Mouse (Mus musculus) cerebellum, adult 11 months (tissue): ENCODE measurements around the gene Clec10a.
A peak's percentile ranks its signal among the peaks of the same experiment; 100 is the strongest.
"Not testable (repeated sequence)": the region's sequence is repeated elsewhere in the genome, so short reads cannot be mapped to it uniquely, and the experiment has no call there.

Experiments used
- DNase-seq: peaks from one replicate; pipeline ENCODE4 v3.0.0; 2022

Gene Clec10a

DNA sequence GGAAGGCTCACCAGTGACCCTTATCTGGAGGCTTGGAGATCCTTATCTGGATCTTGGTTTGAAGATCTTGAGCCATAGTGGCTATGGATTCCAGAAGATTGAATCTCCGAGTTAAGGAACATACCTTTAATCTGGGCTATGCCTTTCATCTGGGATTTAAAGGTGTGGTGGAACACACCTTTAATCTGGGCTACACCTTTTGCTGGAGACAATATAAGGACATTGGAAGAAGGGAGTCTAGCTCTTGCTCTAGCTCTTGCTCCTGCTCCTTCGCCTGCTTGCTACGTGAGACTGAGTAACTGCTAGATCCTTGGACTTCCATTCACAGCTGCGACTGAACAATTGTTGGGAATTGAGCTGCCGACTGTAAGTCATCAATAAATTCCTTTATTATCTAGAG is at the start of gene Clec10a:
TSS of gene Clec10a (plus strand) at position 301 of the 400 bp plus-strand sequence.
- not testable (repeated sequence) for DNase-seq

DNA sequence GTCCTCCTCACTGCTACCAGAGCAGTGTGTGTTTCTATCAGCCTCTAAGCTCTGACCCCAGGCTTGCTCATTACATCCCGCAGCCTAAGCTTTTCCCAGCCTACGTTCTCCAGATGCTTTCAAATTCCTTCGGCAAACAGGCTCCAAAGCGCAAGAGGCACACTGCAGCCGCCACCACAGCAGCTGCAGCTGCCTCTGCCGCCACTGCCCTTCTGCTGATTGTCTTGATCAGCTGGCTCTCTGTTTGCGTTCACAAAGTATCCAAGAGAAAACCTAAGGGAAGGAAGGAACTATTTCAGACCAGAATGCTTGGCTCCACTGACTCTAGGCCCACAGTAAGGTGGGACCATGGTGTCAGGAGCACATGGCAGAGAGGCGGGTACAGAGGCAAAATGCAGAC is 48.9 kb upstream of the Clec10a start:
- no peak for DNase-seq

DNA sequence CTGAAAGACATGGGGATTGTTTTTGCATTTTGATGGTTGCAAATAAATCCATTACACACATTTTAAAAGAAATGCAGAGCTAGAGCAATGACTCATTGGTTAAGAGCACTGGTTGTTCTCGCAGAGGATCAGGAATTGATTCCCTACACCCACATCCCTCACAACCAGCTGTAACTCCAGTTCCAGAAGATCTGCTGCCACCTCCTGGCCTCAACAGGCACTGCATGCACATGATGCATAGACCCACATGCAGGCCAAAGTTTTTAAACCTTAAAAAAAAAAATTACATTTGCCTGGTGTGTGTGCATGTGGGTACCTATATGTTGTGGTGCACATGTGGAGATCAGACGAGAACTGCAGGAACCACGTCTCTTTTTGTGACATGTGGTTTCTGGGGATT is 45.9 kb upstream of the Clec10a start:
- DNase-seq, result no peak

DNA sequence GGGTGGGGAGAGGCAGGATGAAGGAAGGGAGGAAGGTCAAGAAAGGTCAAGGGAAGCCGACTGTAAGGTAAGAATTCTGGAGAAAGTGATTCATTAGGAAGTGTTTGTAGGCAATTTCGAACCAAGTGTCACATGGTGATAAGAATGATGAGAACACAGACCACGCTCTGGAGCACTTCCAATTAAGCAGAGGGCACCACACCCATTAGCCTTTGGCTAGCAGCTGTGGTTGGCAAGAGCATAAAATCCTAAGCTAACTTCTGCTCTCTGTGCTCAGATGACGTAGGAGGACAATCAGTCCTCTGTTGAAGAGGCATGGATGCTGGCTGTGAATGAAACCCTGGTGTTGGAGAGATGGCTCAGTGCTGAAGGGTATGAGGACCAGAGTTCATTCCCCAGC is 41.4 kb upstream of the Clec10a start:
- DNase-seq, result no peak

DNA sequence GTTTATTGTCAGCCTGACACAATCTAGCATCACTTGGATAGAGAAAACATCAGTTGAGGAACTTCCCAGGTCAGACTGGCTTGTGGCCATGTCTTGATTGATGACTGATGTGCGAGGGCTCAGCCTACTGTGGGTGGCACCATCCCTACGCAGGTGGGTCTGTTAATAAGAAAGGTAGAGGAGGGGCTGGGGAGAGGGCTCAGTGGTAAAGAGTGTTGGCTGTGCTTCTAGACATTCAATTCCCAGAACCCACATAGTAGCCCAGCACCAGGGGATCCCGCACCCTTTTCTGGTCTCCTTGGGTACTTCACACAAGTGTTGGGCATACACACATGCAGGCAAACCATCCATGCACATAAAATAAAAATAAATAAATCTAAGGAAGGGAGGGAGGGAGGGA is 40.1 kb upstream of the Clec10a start:
- no peak for DNase-seq

DNA sequence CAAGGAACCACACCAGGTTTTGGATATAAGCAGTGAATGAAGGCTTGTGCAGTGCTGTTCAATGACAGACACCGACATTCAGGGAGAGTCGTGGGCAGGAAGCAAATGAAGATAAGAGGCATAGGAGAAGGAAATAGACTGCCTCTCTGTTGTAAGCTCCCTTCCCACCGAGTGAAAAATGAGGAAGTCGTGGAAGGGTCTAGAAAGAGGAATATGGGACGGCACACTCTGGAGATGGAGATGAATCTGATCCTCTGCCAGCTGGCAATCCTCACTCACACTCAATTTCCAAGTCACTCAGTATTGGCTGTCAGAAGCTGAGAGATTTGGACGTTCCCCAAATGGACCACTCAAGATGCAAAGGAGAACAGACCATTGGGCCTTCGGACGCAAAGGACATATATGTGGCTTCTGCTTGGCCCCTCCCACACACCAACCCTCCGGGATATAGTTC is 26.0 kb upstream of the Clec10a start, which contains the start of gene Mgl2:
TSS of gene Mgl2 (plus strand) at position 404 of the 454 bp plus-strand sequence.
- DNase-seq, result no peak

DNA sequence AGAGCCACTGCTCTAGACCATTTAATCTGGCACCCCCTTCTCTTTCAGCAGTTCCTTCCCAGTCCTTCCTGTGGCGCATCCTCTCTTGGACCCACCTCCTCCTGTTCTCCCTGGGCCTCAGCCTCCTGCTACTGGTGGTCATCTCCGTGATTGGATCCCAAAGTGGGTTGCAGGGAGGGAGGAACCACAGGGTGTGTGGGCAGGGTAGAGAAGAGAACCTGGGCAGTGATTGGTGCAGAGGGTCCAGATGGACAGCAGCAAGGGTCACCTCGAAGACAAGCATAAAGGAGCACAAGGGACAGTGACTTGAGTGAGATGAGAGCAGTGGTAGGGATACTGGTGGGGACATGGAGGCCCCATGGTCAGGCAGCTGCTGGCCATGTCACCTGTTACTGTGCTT is 21.0 kb upstream of the Clec10a start:
- not testable (repeated sequence) for DNase-seq

DNA sequence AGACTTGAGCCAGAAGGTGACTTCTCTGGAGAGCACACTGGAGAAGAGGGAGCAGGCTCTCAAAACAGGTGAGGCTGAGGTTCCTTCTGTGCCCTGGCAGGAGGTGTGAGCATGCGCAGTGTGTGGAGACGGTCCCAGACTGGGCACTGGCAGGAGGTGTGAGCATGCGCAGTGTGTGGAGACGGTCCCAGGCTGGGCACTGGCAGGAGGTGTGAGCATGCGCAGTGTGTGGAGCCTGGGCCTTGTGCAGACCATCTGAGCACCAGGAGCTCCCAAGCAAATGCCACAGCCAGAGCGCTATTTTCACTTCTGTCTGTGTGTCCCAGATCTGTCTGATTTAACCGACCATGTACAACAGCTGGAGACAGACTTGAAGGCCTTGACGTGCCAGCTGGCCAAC is 20.1 kb upstream of the Clec10a start:
- peak; percentile 12 for DNase-seq

DNA sequence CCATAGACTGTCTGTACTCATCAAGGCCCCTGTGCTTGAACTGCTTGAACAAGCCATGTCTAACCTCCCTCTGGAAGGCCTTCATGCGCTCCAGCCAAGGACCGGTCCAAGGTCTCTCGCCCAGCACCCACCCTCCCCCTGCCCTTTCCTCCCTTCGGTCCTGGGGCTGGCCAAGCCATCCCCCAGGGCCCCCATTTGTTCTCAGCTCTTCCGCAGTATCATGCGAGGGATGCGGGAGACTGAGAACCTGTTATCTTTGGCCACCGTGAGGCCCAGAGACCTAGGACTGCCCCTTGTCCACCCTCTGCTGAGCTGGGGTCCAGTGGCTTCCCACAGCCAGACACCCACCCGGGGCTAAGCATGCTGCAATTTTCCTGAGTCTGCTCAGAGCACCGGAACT is 16.8 kb upstream of the Clec10a start:
- no peak for DNase-seq

DNA sequence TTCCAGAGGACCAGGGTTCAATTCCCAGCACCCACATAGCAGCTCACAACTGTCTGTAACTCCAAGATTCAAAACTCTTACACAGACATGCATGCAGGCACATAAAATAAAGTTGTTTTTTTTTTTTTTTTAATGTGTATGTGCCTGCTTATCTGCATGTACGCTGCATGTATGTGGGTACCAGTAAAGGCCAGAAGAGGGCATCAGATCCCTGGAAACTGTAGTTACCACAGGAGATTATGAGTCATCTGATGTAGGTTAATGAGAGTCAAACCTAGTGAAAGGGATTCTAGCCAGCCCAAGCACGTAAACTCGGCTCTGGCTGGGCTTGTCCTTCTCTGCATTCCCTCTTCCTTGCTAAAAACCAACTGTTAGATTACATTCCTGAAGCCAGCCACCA is 4.9 kb upstream of the Clec10a start:
- no peak for DNase-seq

DNA sequence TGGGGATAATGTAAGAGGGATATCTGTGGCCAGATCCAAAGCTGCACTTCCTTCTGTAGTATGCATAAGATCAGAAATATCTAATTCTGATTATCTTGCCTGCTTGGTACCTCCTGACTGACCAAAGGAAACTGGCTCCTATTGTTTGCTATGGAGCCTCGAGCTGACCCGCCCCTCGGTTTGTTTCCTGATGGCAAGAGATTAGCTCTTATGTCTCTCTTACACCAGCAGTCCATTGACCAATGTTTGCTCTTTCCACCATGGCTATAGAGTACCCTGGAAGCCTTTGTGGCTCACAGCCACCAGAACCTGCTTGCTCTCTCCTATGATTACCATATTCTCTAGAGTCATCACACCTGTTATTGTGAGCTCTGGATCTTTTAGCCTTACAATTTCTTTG is 6.3 kb downstream of the Clec10a start:
- DNase-seq, result no peak

DNA sequence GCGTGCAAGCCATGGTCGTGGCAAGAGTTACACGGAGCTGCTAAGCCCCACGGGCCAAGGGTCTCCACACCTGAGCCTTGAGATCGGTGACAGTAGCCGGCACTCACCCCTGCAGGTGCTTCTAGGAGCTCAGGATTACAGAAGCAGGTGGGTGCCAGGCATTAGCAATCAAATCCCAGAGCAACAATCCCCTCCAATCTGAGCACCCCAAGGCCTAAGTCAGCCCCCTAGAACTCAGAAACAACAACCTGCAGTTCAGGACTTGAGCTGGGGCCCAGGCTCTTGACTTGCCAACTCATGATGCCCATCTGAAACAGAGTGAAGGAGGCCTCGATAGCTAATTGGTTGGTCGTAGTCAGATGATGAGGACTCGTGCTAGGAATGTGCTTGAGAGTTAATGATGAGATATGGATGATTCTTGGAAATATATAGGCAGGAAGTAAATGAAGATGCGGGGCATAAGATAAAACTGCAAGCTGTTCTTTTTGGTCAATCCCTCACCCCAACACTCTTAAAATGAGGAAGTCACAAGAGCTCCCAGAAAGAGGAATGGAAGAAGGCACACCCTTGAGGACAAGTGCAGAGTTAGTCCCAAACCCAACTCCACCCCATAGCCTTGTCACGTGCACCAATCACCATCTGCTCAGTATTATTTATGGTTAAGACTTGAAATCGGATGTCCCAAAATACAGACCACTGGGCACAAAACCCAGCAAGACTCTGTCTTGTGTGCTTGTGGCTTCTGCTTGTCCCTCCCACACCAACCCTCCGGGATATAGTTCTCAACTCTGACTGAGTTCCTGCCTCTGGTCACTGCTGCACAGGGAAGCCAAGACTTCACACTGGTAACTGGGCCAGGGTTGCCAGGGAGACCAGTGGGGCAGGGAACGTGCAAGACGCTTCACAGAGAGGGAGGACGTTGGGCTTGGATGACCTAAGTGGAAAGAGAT is 10.2 kb downstream of the Clec10a start:
- no peak for DNase-seq

DNA sequence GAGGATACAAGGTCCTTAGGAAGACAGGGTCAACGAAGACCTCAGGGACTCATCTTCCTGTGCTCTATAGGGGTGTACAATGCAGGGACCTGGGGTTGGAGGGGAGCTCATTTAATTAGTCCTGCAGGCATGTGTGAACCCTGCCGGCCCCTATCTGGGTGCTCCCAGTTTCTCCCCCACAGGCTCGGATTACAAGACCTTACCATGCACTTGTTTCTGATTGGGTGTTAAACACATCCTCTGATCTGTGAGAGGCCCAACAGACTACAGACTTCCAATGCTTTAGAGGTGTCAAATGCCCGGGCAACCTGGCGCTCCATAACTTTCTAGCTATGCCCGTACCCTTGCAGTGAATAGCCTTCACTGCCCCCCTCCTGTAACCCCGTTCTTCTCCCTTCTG is 12.1 kb downstream of the Clec10a start:
- no peak for DNase-seq

DNA sequence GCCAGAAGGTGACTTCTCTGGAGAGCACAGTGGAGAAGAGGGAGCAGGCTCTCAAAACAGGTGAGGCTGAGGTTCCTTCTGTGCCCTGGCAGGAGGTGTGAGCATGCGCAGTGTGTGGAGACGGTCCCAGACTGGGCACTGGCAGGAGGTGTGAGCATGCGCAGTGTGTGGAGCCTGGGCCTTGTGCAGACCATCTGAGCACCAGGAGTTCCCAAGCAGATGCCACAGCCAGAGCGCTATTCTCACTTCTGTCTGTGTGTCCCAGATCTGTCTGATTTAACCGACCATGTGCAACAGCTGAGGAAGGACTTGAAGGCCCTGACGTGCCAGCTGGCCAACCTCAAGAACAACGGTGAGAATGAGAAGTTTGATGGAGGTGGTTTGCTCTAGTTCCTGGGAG is 13.5 kb downstream of the Clec10a start:
- peak; percentile 41 for DNase-seq

DNA sequence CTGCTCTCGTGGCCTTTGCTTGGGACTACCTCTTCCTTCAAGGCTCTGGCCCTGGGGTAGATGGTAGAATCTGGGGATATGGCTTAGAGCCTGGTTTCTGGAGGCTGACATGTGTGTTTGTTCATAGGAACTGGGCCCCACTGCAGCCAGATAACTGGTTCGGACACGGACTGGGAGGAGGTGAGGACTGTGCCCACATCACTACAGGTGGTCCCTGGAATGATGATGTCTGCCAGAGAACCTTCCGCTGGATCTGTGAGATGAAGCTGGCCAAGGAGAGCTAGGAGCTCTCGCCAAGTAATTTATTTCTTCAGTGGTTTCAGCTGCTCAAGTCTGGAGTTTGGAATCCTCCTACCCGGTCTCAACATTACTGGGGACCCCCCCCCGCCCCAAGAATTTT is 14.3 kb downstream of the Clec10a start:
- peak; percentile 36 for DNase-seq

DNA sequence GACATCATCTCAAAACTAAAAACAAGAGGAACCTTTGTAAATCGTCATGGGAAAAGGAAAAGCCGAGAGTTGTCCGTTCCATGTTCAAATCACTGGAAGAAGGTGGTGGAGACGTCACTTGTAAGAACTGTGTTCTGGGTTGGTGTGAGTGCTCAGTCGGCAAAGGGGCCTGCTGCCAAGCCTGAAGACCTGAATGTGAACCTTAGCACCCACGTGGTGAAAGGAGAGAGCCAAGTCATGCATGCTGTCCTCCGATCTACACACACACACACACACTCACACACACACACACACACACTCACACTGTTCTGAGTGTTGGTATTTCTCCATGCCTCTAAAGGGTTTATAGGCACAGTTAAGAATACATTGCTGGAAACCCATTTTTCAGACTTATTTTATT is 15.2 kb downstream of the Clec10a start:
- DNase-seq, result no peak

DNA sequence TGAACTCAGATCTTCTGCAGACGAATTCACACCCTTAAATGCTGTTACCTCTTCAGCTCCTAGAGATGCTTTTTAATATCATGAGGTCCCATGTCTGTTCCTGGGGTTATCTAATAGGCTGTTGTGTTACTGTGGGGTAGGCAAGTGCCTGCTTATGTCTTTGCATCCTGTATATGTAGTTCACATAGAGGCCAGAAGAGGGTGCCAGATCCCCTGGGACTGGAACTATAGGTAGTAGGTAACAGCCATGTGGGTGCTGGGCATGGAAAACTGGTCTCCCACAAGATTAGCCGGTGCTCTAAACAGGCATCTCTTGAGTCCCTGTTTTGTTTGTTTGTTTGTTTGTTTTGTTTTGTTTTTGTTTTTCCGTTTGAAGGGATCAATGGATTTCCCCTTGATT is 15.8 kb downstream of the Clec10a start:
- DNase-seq, result no peak

DNA sequence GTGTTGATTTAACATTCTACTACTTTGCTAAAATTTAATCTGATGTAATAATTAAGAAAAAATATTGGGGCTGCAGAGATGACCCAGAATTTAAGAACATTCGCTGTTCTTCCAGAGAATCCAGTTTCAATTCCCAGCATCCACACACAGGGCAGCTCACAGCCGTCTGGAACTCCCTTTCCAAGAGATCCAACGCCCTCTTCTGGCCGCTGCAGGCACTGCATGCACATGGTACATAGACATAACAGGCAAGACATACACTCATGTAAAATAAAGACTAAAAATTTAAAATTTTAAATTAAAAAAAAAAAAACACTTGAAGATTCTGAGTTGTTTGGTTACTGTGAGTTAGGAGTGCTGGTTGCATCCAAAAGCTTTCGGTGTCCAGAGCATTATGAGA is 16.3 kb downstream of the Clec10a start:
- DNase-seq, result no peak

DNA sequence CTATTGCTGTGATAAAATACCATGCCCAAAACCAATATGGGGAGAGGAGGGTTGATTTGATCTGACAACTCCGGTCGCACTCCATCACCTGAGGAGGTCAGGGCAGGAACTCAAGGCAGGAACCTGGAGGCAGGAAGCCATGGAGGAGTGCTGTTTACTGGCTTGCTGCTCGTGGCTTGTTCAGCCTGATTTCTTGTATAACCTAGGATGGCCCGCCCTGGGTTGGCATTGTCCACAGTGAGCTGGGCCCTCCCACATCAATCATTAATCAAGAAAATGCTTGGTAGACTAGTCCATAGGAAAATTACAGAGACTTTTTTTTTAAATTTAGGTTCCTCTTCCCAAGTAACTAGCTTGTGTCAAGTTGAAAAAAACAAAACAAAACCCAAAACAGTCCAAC is 18.5 kb downstream of the Clec10a start:
- no peak for DNase-seq

DNA sequence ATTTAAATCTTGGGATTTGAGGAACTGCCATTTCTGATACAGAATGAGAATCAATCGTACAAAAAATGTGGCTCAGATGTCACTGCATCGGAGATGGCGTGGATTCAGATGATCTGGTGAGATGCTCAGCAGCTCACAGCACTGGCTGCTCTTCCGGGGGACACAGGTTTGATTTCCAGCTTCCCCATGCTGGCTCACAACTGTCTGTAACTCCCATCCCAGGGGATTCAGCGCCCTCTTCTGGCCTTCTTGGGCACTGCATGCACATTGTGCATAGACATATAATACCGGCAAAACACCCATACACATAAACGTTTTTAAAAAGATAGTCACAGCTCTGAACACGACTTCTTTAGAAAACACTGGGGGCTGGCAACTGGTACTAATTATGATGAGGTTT is 21.6 kb downstream of the Clec10a start:
- DNase-seq, result no peak

DNA sequence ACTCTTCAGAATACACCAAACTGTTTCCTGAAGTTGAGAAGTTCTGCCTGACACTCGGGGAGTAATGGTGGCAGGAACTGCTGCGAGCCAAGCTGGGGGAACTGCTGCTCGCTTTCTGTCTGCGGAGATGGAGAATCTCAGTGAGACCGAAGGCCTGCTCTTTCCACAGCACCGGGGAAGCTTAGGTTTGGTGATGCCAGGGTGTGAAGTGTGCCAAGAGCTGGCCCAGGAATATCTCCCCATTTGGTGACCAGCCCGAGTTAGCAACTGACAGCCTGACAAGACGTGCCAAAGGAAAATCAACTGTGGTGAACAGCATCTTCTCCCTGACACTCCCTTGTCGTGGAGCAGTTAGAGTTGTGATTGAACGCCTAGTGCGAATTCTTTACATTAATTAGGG is 22.3 kb downstream of the Clec10a start:
- DNase-seq, result no peak

DNA sequence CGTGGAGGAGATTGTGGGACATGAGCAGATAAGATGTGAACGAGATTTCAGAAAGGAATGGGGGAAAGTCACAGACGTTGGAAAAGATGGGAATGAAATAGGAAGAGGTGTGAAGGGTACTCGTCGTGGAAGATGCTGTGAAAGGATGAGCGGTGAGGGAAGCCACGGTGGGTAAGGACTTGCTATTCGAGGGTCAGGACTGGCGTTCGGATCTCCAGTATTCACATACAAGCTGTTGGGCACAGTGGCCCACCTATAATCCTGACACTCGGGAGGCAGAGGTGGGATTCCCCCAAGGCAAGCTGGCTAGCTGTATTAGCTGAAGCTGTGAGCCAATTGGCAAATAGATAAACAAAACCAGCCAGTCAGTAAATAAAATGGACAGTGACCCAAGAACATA is 22.8 kb downstream of the Clec10a start:
- no peak for DNase-seq

DNA sequence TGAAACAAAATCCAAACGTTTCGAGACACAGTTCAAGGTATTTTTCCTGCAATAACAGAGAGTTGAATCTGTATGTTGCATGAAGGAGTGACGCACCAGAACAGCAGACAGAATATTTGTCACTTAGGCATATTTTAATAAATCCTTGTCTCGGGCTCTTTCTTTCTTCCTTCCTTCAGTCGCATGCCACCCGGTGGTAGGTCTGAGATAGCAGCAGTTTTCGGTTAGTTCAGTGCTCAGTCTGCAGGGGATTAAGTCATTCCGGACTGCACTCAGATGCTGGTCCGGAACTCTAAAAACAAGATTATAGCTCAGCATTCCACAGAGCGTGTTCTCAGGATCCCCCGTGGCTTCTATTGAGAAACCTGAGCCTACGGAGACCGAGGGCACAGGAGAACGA is 23.4 kb downstream of the Clec10a start:
- DNase-seq, result no peak

DNA sequence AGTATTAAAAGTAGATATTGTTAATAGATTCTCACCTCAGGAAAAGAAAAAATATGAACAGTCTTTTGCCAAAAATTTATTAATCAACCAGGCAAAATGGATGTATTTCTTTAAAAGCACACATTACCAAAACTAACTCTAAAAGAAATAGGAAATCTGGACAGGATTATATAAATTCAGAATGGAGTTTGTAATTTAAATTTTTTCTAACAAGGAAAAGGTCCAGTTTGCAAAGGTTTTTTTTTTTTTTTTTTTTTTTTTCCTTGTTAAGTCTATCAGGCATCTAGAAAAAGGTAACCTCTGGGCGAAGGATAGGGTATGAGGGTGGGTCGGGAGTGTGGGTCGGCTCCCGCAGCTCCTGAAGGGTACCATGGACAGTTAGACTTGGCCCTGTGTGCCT is 24.5 kb downstream of the Clec10a start:
- no peak for DNase-seq

DNA sequence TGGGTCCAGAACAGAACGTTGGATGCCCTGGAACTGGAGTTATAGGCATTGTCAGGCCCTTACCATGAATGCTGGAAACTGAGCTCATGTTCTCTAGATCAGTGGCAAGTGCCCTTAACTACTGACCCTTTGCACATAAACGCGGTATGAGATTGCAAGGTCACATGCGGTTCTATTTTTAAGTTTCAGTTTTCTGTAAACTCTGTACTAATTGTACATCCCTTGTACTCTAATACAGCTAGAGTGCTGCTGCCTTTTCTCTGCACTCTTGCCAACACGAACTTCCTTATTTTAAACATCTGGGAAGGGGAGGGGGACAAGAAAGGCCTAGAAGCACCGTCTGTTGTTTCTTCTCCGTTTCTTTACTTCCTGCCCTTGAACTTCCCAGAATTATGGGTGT is 29.1 kb downstream of the Clec10a start:
- no peak for DNase-seq
